Mouse (Mus musculus) forelimb bud, embryonic 11.5 days (tissue): Measurements from ENCODE around the gene Spata46.

Source experiments
- DNase-seq: peaks from one replicate; pipeline ENCODE4 v3.0.0-alpha.2; 2012; ENCODE audit warnings: low read depth, low spot score

Gene Spata46

GRCm38 (mm10) chr1:170308503-170308902, at the start of gene Spata46:
TSS of gene Spata46 (plus strand) at chr1:170308803.
- no peak for DNase-seq

- DNase-seq, result no peak
Measured at GRCm38 (mm10) chr1:170270281-170270680, 38.3 kb upstream of the Spata46 start.

GRCm38 (mm10) chr1:170270696-170271095, 37.9 kb upstream of the Spata46 start:
- DNase-seq, result no peak

DNA sequence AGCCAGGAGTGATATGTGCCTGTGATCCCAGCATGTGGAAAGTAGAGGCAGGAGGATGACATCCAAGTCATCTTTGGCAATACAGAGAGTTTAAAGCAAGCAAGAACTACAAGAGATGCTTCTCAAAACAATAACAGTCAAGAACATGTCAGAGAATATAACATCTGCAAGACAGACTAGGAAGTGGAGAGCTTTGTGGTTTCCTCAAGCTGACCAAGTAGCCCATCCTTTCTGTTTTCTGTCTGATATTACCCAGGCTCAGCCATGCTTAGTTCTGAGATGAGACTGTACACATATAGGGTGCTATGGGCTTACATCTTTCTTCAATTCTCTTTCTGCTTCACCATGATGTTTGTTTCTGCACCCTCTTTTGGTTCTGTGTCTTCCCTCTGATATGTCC, 35.4 kb upstream of the Spata46 start:
- DNase-seq, result no peak

DNA sequence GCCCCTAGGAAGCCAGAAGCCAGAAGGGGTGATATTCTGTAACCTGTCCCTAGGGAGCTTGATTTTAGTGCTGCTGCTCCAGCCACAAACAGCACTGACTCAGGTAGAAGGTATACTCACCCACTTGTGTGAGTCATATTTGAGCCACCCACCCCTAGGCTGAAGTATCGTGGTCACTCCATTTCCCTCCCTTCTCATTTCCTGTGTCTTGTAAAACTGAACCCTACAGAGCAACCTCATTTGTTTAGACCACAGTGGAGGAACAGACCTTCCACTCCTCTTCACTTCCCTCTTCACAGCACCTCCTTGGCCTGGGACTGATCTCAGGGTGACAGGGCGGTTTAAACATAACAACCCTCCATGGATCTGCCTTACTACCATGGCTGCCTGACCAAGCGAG, 31.6 kb upstream of the Spata46 start, which contains the start of gene Sh2d1b1:
Gene Sh2d1b1, plus strand, starts transcription at position 305 of the 400 bp plus-strand sequence.
- DNase-seq, result no peak

GRCm38 (mm10) chr1:170282415-170283129, 26.0 kb upstream of the Spata46 start:
- DNase-seq, result no peak

DNA sequence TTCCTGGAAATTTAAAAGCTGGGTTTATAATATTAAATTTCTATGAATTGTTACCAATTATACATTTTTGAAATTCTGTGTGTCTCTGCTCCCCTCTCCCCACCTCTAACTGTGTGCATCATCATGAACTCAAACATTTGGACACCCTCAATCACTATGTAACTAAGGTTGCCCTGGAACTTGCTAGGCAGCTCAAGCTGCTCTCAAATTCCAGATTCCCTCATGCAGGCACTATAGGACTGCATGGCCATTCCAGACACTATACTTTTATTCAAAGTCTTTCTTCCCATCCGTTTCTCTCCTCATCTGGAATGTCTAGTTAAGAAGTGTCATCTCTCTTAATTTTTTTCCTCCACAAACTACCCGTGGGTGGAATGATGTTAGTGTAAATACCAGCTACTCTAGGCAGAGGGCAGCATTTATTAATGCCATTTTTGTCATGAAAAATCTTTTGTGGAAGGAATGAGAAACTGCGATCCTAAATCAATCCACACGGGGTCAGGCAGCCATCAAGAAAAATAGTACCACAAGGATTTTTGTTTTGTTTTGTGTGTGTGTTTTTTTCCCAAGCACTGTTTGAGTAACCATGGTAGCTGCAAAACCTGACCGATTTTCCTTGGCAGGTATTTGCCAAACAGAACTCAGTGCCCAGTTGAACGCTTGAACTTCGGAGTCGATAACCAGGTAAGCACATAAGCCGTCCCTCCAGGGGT, 16.2 kb upstream of the Spata46 start:
- peak; percentile 56 for DNase-seq

- no peak for DNase-seq
Measured at GRCm38 (mm10) chr1:170293257-170293656, 15.3 kb upstream of the Spata46 start.

DNA sequence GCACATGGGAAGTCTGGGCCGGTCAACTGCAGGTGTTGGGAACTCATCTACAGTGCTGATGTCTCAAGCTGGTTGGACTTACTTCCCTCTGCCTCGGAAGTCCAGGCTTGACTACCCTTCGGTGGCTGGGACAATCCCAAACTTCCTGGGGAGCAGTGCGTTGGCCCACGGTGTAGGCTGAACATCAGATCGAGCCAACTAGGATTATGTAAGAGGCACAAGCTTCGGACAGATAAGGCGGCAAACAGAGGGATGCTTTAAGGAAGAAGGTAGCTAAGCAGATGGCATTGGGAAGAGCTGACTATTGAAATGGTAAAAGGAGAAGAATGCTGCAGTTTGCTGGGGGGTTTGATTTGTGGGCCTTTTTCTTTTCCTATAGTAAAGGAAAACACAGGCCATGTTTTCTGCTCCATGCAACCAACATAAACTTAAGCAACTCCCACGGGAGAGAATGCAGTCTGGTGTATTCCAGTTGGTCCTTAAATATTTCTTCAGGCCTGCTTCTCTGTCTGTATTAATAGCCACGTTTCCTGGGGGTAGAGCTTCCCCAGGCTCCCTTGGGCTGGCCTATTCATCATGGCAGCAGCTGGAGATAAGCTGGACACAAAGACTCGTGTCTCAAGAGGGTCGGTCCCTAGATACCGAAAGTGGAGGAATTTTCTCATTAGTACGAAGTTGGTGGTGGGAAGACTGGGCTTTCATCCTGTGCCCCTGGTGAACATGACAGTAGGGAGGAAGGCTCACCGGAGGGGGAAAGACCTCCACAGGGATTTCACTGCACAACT, 13.6 kb upstream of the Spata46 start:
- DNase-seq, result no peak

DNA sequence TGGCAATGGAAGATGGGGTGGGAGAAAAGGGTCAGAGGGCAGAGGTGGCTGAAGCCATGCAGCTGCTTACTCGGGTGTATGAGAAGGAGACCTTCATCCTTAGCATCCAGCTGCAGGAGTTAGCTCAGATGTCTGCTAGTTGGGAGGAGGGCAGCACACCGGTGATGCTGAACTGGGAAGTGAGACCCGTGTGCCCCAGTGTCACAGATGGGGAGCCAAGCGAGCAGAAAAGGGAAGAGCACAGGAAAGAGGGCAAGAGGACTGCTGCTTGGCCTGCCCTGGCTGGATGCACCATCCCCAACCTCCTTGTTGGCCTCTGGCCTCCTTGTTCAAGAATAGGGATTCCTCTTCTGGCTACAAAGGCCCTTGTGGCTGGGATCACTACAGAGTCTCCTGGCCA, 9.1 kb upstream of the Spata46 start:
- no peak for DNase-seq

GRCm38 (mm10) chr1:170301686-170302085, 6.9 kb upstream of the Spata46 start:
- DNase-seq, result no peak

GRCm38 (mm10) chr1:170302456-170302855, 6.1 kb upstream of the Spata46 start:
- DNase-seq, result no peak

- DNase-seq, result no peak
Measured at GRCm38 (mm10) chr1:170303103-170303502, 5.5 kb upstream of the Spata46 start.

GRCm38 (mm10) chr1:170305002-170305401, 3.6 kb upstream of the Spata46 start:
- no peak for DNase-seq

GRCm38 (mm10) chr1:170306232-170306631, 2.4 kb upstream of the Spata46 start, which contains the start of gene Gm7694:
TSS of gene Gm7694 (minus strand) at chr1:170306332.
- no peak for DNase-seq

DNA sequence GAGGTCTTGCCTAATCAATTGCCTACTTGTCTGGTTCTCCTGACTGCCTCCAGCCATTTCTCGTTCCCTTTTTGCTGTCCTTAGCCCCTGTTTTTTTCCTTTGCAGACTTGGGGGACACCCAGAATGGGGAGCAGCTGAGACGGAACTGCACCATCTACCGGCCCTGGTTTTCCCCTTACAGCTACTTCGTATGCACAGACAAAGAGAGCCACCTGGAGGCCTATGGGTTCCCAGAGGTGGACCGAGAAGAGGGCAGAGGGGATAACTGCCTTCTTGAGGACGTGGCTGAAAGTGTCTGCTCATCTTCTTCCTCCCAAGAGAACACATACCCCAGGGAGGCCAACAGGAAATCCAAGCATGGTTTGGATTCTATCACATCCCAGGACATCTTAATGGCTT, 2.8 kb downstream of the Spata46 start:
- DNase-seq, result no peak

- no peak for DNase-seq
Measured at GRCm38 (mm10) chr1:170322046-170322445, 13.4 kb downstream of the Spata46 start.

DNA sequence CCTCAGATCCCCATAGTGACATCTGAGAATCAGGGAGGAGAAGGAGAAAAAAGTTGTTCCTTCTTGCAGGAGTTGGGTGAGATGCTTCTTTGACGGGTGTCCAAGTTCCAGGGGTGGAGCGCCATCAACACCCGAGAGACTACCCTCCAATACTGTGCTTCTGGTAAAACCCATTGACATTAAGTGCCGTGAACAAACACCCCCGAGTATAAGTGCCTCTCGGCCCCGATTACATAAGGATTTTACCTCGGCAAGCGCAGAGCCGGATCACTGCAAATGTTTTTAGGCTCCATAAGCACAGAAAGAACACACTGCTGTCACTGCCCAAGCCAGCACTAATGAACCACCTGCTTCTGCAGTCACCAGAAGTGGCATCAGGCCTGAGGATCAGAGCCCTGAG, 14.4 kb downstream of the Spata46 start:
- DNase-seq, result no peak

- DNase-seq, result no peak
Measured at GRCm38 (mm10) chr1:170324312-170324711, 15.7 kb downstream of the Spata46 start.

- DNase-seq, result no peak
Measured at GRCm38 (mm10) chr1:170325277-170325676, 16.7 kb downstream of the Spata46 start.

- no peak for DNase-seq
Measured at GRCm38 (mm10) chr1:170331926-170332325, 23.3 kb downstream of the Spata46 start.

GRCm38 (mm10) chr1:170332775-170333174, 24.2 kb downstream of the Spata46 start:
- DNase-seq, result no peak
